Mouse (Mus musculus) heart, adult 2 months (tissue): ENCODE data around the gene Sorbs2.

ENCODE experiments used
- CTCF ChIP-seq: fragments of 200-600 bp; IDR thresholded peaks from 2 replicates; pipeline ENCODE4 v1.8.1; 2022; ENCODE audit warnings: antibody characterized with exemption, mild to moderate bottlenecking, moderate library complexity
- POLR2A ChIP-seq: fragments of 200-500 bp; IDR thresholded peaks from 2 replicates; pipeline ENCODE4 v1.6.1; 2011; ENCODE audit warnings: mild to moderate bottlenecking, low read depth, low read length, control low read depth; ENCODE audit not compliant: insufficient read depth

DNA sequence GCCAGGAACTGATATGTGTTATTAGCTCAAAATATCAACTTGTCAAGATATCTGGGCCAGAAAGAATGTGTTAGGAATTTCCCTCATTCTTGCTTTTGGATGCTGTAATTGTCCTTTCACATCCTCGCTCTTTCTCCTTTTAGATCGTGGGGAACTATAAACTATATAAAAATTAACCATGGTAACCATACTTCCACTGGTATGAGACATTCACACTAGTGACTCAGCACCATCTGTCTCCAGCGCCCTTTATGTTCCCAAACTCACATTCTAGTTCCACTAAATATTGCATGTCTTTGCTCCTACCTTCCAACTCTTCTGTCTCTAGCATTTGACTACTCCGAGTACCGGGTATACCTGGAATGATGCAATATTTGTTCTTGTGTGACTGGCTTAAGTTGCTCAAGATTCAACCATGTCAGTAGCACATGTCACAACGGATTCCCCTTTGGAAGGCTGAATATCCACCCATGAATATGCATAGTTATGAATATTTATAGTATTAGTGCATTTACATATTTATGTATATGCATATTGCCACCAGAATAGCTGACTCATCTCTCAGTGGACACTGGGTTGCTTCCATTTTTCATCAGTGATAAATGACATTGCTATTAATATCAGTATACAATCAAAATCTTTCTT is 51.7 kb downstream of the Sorbs2 start:
- TF ChIP-seq CTCF (no peak), POLR2A (no peak)
